Mouse (Mus musculus): Measurements from ENCODE around the gene Tectb. TPM values are rescaled to one million over a fixed set of nuclear protein-coding genes. Genes with fewer than 3 reads are reported as not detected.
A peak's percentile ranks its signal among the peaks of the same experiment; 100 is the strongest.

The Tectb gene
- polyA plus RNA-seq, 1 experiment: not detected

DNA sequence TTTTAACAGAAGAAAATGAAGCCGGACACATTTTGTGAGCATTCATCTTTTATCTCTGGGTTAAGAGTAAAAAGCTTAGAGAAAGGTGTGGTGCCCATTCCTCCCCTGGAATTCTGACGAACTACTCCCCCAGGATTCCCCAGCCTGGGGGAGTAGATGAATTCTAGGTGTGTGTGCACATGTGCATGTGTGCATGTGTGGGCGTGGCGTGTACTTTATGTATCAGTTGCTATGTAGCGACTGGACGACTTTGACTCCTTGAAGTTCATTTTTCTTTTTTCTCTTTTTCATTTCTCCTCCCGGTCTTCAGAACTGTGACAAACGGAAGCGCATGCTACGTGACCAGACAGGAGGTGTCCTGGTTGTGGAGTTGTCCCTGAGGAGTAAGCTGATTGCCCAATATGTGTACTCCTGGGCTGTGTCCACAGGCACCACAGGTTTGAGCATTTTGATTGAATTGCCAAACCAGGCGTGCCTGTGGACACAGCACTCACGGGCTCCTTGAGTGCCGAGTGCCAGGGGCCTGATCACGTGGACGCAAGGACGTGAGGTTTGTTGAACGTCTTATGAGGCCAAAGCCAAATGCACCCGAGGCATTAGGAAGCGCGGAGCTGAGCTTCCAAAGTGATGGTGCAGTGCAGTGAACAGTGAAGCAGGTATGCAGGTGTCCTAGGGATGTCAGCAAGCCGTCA lies 11.9 kb downstream of the Tectb start:
- no peak for TF ChIP-seq CTCF (IDR thresholded peaks at IDR 0.05; ENCODE audit: low read depth, low read length)
- no peak for TF ChIP-seq EP300 (IDR thresholded peaks at IDR 0.05; ENCODE audit: insufficient read depth, low read depth, low read length)
- TF ChIP-seq POLR2A (IDR thresholded peaks at IDR 0.05; ENCODE audit: insufficient read depth, low read length): no peak
- no peaks in the 10 kb centered on the region for H3K27me3 ChIP-seq (ENCODE audit: control insufficient read depth, insufficient read depth, low read length, poor library complexity, severe bottlenecking)
- H3K4me1 ChIP-seq (ENCODE audit: control insufficient read depth, insufficient read depth, low read length): no peaks in the 10 kb centered on the region
- H3K4me3 ChIP-seq (ENCODE audit: low read depth, low read length): no peak overlapping the region
- no peak overlapping the region for H3K27ac ChIP-seq (ENCODE audit: insufficient read depth, low read length)
- no peak overlapping the region for H3K9ac ChIP-seq (ENCODE audit: low read depth, poor library complexity, severe bottlenecking)
- H3K36me3 ChIP-seq (ENCODE audit: control insufficient read depth, insufficient read depth, low read length, poor library complexity, severe bottlenecking): no peaks in the 10 kb centered on the region
- no peaks in the 10 kb centered on the region for H3K9me3 ChIP-seq (replicated peaks; ENCODE audit: control insufficient read depth, insufficient read depth, low read length, poor library complexity, severe bottlenecking)

DNA sequence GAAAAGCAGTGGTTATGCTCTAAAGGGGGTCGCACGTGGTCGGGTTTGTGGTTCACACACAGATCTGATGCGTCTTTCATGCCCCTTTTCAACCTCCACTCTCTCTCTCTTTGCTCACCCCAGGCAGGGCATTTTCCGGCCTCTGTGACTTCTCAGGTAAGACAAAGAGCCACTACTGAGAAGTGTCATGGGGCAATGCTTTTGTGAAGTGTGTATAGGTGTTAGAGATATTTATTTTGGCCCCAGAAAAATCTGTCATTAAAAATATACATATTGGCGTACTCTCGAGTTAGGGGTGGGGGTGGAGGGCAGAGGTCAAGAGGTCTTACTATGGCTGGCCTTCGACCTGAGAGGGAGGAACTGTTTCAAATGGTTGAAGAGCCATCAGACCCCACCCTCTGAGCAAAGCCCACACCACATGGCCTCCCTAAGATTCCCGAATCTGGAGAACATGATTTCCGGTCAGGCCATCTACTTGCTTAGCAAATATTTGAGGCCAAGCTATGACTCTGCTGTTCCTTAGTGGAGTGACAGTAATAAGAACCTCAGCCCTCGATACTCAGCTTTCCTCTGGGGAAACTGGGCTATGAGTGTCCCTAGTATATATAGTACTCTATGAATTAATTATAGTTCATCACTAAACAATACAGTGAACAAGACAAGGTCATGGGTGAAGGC lies 13.3 kb downstream of the Tectb start:
- H3K27ac ChIP-seq (ENCODE audit: insufficient read depth, low read length): no peak overlapping the region

DNA sequence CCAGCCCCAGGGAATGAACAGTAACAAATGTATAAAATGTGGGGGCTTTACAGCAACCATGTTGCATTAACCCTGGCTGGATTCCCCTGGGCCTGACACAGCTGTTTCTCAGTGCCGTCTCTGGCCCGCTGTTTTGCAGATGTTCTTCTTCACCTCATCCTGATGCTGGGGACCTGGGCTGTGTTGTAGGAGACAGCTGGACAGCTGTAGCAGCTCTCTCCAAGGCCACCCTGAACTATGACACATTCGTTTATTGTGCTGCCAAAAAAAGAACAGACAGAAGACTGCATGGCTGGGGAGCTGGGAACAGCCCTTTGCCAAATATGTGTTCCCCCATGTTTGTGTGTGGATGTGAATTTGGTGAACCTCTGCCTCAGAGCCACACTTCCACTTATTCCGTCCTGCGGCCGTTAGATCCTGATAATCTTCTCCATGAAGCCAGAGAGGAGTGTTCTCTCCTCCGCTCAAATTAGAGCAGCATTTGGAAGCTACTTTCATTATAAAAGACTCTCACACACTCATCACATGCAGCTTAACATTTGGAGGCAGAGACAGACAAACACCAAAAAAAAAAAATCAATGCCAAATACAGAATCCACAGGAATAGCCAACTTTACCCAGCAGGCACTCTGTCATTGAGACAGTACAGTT lies 14.1 kb downstream of the Tectb start:
- no peak overlapping the region for H3K27ac ChIP-seq (ENCODE audit: insufficient read depth, low read length)
- no peaks in the 10 kb centered on the region for H3K36me3 ChIP-seq (ENCODE audit: control insufficient read depth, insufficient read depth, low read length, poor library complexity, severe bottlenecking)
- H3K9me3 ChIP-seq (replicated peaks; ENCODE audit: control insufficient read depth, insufficient read depth, low read length, poor library complexity, severe bottlenecking): no peaks in the 10 kb centered on the region
- no peak overlapping the region for H3K9ac ChIP-seq (ENCODE audit: low read depth, poor library complexity, severe bottlenecking)
- TF ChIP-seq CTCF (IDR thresholded peaks at IDR 0.05; ENCODE audit: low read depth, low read length) (no peak), POLR2A (IDR thresholded peaks at IDR 0.05; ENCODE audit: insufficient read depth, low read length) (no peak), EP300 (IDR thresholded peaks at IDR 0.05; ENCODE audit: insufficient read depth, low read depth, low read length) (no peak)
- no peaks in the 10 kb centered on the region for H3K27me3 ChIP-seq (ENCODE audit: control insufficient read depth, insufficient read depth, low read length, poor library complexity, severe bottlenecking)
- H3K4me1 ChIP-seq (ENCODE audit: control insufficient read depth, insufficient read depth, low read length): no peaks in the 10 kb centered on the region
- no peak overlapping the region for H3K4me3 ChIP-seq (ENCODE audit: low read depth, low read length)

More for the DNA sequence above, 13.3 kb downstream of the Tectb start:
- Histone ChIP-seq H3K27me3 (ENCODE audit: control insufficient read depth, insufficient read depth, low read length, poor library complexity, severe bottlenecking) (no peaks in the 10 kb centered on the region), H3K9ac (ENCODE audit: low read depth, poor library complexity, severe bottlenecking) (no peak overlapping the region), H3K4me1 (ENCODE audit: control insufficient read depth, insufficient read depth, low read length) (no peaks in the 10 kb centered on the region), H3K9me3 (replicated peaks; ENCODE audit: control insufficient read depth, insufficient read depth, low read length, poor library complexity, severe bottlenecking) (no peaks in the 10 kb centered on the region), H3K4me3 (ENCODE audit: low read depth, low read length) (no peak overlapping the region), H3K36me3 (ENCODE audit: control insufficient read depth, insufficient read depth, low read length, poor library complexity, severe bottlenecking) (no peaks in the 10 kb centered on the region)
- TF ChIP-seq POLR2A (IDR thresholded peaks at IDR 0.05; ENCODE audit: insufficient read depth, low read length) (no peak), CTCF (IDR thresholded peaks at IDR 0.05; ENCODE audit: low read depth, low read length) (no peak), EP300 (IDR thresholded peaks at IDR 0.05; ENCODE audit: insufficient read depth, low read depth, low read length) (no peak)

DNA sequence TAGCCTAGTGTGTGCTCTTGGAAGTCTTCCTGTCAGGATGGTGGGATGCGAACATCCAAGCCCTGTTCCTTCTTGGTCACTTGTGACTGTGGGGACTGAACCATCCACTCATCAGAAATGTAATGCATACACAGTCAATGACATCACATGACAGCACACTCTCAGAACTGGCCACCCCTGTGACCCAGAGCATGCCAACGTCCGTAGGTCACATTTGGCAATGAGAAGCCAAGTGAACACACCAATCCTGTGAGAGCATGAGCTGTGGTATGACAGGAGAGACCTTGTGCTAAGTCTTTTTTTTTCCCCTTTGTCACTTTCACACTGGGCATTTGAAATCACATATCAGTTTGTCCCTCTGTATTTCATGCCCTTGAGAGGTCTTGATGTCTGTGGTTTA lies 15.0 kb downstream of the Tectb start:
- no peaks in the 10 kb centered on the region for H3K36me3 ChIP-seq (ENCODE audit: control insufficient read depth, insufficient read depth, low read length, poor library complexity, severe bottlenecking)
- no peak overlapping the region for H3K4me3 ChIP-seq (ENCODE audit: low read depth, low read length)
- no peaks in the 10 kb centered on the region for H3K9me3 ChIP-seq (replicated peaks; ENCODE audit: control insufficient read depth, insufficient read depth, low read length, poor library complexity, severe bottlenecking)
- TF ChIP-seq POLR2A (IDR thresholded peaks at IDR 0.05; ENCODE audit: insufficient read depth, low read length) (no peak), CTCF (IDR thresholded peaks at IDR 0.05; ENCODE audit: low read depth, low read length) (no peak), EP300 (IDR thresholded peaks at IDR 0.05; ENCODE audit: insufficient read depth, low read depth, low read length) (no peak)
- no peak overlapping the region for H3K27ac ChIP-seq (ENCODE audit: insufficient read depth, low read length)
- H3K9ac ChIP-seq (ENCODE audit: low read depth, poor library complexity, severe bottlenecking): no peak overlapping the region
- no peaks in the 10 kb centered on the region for H3K4me1 ChIP-seq (ENCODE audit: control insufficient read depth, insufficient read depth, low read length)
- no peaks in the 10 kb centered on the region for H3K27me3 ChIP-seq (ENCODE audit: control insufficient read depth, insufficient read depth, low read length, poor library complexity, severe bottlenecking)

DNA sequence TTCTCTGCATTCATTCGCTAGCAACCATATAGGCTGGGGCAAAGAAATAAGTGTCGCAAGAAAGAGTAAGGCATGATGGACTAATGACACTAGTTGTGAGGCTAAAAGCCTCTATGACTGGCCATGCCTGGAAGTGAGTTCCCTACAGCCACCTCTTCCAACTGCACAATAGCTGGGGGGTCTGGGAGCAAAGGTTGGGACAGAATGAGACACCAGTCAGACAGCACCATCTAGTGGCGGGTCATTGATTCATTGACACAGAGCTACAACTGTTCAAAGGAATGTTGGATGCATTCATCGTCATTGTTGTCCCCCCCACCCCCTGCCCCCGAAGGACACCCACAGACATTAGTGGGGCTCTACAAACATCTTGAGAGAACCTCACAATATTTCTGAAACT lies 17.8 kb downstream of the Tectb start:
- no peaks in the 10 kb centered on the region for H3K4me1 ChIP-seq (ENCODE audit: control insufficient read depth, insufficient read depth, low read length)
- H3K27ac ChIP-seq (ENCODE audit: insufficient read depth, low read length): no peak overlapping the region
- H3K9me3 ChIP-seq (replicated peaks; ENCODE audit: control insufficient read depth, insufficient read depth, low read length, poor library complexity, severe bottlenecking): no peaks in the 10 kb centered on the region
- TF ChIP-seq EP300 (IDR thresholded peaks at IDR 0.05; ENCODE audit: insufficient read depth, low read depth, low read length) (no peak), CTCF (IDR thresholded peaks at IDR 0.05; ENCODE audit: low read depth, low read length) (peak; percentile 84), POLR2A (IDR thresholded peaks at IDR 0.05; ENCODE audit: insufficient read depth, low read length) (no peak)
- no peaks in the 10 kb centered on the region for H3K27me3 ChIP-seq (ENCODE audit: control insufficient read depth, insufficient read depth, low read length, poor library complexity, severe bottlenecking)
- no peaks in the 10 kb centered on the region for H3K36me3 ChIP-seq (ENCODE audit: control insufficient read depth, insufficient read depth, low read length, poor library complexity, severe bottlenecking)
- no peak overlapping the region for H3K4me3 ChIP-seq (ENCODE audit: low read depth, low read length)
- H3K9ac ChIP-seq (ENCODE audit: low read depth, poor library complexity, severe bottlenecking): no peak overlapping the region

Data from ES-Bruce4 (cell line).